Mouse (Mus musculus): ENCODE results near the gene Igf1r.

DNA sequence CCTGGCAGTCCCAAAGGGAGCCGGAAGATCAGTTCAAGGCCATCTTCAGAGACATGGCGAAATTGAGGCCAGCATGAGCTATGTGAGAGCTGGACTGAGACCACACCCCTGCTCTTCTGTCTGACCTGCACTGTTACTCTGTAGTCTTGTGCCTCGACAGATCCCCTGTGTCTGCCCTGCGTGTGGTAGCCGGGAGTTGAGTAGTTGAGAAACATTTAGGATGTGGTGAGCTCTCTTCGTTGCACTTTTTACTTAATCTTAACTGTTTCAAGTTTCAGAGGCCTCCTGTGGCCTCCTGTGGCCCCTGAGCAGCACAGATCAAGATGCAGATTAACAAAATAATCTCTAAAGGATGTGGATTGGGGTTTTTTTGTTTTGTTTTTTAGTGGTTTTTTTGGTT is 181.1 kb downstream of the Igf1r start:
- TF ChIP-seq POLR2A (IDR thresholded peaks at IDR 0.05; ENCODE audit: borderline replicate concordance, extremely low read depth, low read depth, low read length), result no peak
- TF ChIP-seq CTCF (IDR thresholded peaks at IDR 0.05; ENCODE audit: insufficient read depth, low read length), result no peak

Measured in lung, adult 2 months (tissue).